Mouse (Mus musculus) cerebellum, postnatal 25 days (tissue): Measurements from ENCODE around the gene Tec.
A peak's percentile ranks its signal among the peaks of the same experiment; 100 is the strongest.

Experiments used
- DNase-seq, 2 experiments: peaks; one replicate each; pipeline ENCODE4 v3.0.0; 2021; ENCODE audit warnings: mixed read lengths in 2 of 2

Tec gene

GRCm38 (mm10) chr5:72776127-72776526 is 92.2 kb downstream of the Tec start:
- DNase-seq, result no peak

- DNase-seq, result no peak
Observed at GRCm38 (mm10) chr5:72769841-72770240, 98.4 kb downstream of the Tec start.

GRCm38 (mm10) chr5:72763546-72763945 is 104.7 kb downstream of the Tec start:
- DNase-seq, result no peak

- DNase-seq, result no peak
Observed at GRCm38 (mm10) chr5:72763025-72763424, 105.3 kb downstream of the Tec start.

- DNase-seq, result no peak
Observed at GRCm38 (mm10) chr5:72761758-72762157, 106.5 kb downstream of the Tec start.

GRCm38 (mm10) chr5:72761237-72761636 is 107.0 kb downstream of the Tec start:
- DNase-seq, result no peak

- DNase-seq, result no peak
Observed at GRCm38 (mm10) chr5:72758925-72759924, 109.1 kb downstream of the Tec start.

- DNase-seq, result no peak
Observed at GRCm38 (mm10) chr5:72757155-72757773, 111.0 kb downstream of the Tec start.

- peak; percentile 36 to 53 for DNase-seq
Observed at GRCm38 (mm10) chr5:72755941-72756340, 112.3 kb downstream of the Tec start.

- peak in 1 of 2 experiments; percentile 15 for DNase-seq
Observed at GRCm38 (mm10) chr5:72755035-72755434, 113.2 kb downstream of the Tec start.

GRCm38 (mm10) chr5:72752585-72752984 is 115.7 kb downstream of the Tec start, which contains the start of gene Txk:
Gene Txk (minus strand): TSS chr5:72752777.
- no peak for DNase-seq

GRCm38 (mm10) chr5:72751056-72751758 is 117.1 kb downstream of the Tec start:
- DNase-seq, result no peak

- DNase-seq, result no peak
Observed at GRCm38 (mm10) chr5:72750226-72750625, 118.1 kb downstream of the Tec start.

- no peak for DNase-seq
Observed at GRCm38 (mm10) chr5:72748659-72749265, 119.5 kb downstream of the Tec start.

GRCm38 (mm10) chr5:72747384-72747783 is 120.9 kb downstream of the Tec start:
- no peak for DNase-seq

- no peak for DNase-seq
Observed at GRCm38 (mm10) chr5:72746461-72746860, 121.8 kb downstream of the Tec start.

- no peak for DNase-seq
Observed at GRCm38 (mm10) chr5:72743103-72743502, 125.2 kb downstream of the Tec start.

- DNase-seq, result no peak
Observed at GRCm38 (mm10) chr5:72736868-72737267, 131.4 kb downstream of the Tec start.

- DNase-seq, result no peak
Observed at GRCm38 (mm10) chr5:72736437-72736836, 131.8 kb downstream of the Tec start.

GRCm38 (mm10) chr5:72735763-72736162 is 132.5 kb downstream of the Tec start:
- DNase-seq, result no peak

- no peak for DNase-seq
Observed at GRCm38 (mm10) chr5:72732885-72733284, 135.4 kb downstream of the Tec start.

- DNase-seq, result no peak
Observed at GRCm38 (mm10) chr5:72725404-72725803, 142.9 kb downstream of the Tec start.

- DNase-seq, result no peak
Observed at GRCm38 (mm10) chr5:72723429-72723828, 144.9 kb downstream of the Tec start.
